Mouse (Mus musculus): ENCODE results near the gene Gm11020. TPM values are rescaled to one million over a fixed set of nuclear protein-coding genes. Genes with fewer than 3 reads are reported as not detected.
A peak's percentile ranks its signal among the peaks of the same experiment; 100 is the strongest.
"Not testable (repeated sequence)": the region's sequence is repeated elsewhere in the genome, so short reads cannot be mapped to it uniquely, and the experiment has no call there.

Gene Gm11020
- polyA plus RNA-seq, 1 experiment from 2014 or later: not detected

DNA sequence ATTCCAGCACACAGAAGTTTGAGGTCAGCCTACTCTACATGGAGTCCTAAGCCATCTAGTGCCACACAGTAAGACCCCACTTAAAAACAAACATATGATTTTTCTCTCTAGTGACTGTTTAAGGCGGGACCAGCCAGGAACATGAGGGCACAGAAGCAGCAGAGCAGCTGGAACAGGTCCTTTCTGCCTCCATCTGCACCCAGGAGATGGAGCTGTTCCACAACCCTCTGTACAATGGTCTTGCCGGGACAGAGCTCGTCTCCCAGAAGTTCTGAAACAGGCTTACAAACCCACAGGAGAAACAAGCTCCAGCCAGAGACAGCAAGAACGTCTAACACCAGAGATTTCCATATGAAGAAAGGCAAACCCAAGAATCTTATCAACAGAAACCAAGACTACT is 8.1 kb upstream of the Gm11020 start:
- Histone ChIP-seq H3K27me3 (ENCODE audit: insufficient read depth, low read length) (no peaks in the 10 kb centered on the region), H3K36me3 (ENCODE audit: insufficient read depth) (no peaks in the 10 kb centered on the region), H3K27ac (ENCODE audit: low read depth) (no peak overlapping the region), H3K9ac (no peak overlapping the region), H3K4me1 (ENCODE audit: insufficient read depth) (no peaks in the 10 kb centered on the region), H3K4me3 (ENCODE audit: low read depth, low read length) (no peak overlapping the region), H3K9me3 (ENCODE audit: low read depth, low read length) (no peaks in the 10 kb centered on the region), H3K4me2 (no peak overlapping the region)
- 0 out of 2 replicates have a peak, but pooled peaks have one; percentile 30 for TF ChIP-seq CTCF (IDR thresholded peaks at IDR 0.05; ENCODE audit: low read depth)
- no peak for ATAC-seq (ENCODE audit: insufficient read depth)
- WGBS: 61% methylated on average over 4 of the region's 4 CpGs
- DNase-seq: peak; percentile 20

DNA sequence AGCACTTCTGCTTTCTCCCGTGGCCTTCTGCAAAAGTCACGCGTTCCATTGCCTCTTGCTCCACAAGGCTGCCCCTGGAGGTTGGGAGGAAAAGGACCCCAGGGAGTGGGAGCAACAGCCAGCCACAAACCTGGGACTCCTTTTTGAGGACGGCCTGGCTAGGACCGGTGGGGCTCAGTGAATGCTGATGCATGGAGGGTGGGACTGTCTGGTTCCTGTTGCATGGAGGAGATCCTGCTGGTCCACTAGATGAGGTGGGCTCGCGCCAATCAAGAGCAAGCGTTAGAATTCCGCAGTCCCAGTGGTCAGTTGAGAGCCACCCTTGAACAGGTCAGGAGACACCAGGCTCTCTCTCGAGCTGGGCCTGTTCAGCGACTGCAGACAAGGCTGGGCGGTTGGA is 563 bp downstream of the Gm11020 start, which contains the start of gene Cmtm2b:
TSS of gene Cmtm2b (plus strand) at position 301 of the 400 bp plus-strand sequence.
- ATAC-seq (ENCODE audit: insufficient read depth); H3K4me3 ChIP-seq (ENCODE audit: low read depth, low read length); H3K9ac ChIP-seq; H3K9me3 ChIP-seq (ENCODE audit: low read depth, low read length); H3K4me2 ChIP-seq; H3K27ac ChIP-seq (ENCODE audit: low read depth); H3K36me3 ChIP-seq (ENCODE audit: insufficient read depth); DNase-seq; H3K4me1 ChIP-seq (ENCODE audit: insufficient read depth); H3K27me3 ChIP-seq (ENCODE audit: insufficient read depth, low read length): not testable (repeated sequence)
- 84% methylated on average over 10 of the region's 12 CpGs for WGBS

DNA sequence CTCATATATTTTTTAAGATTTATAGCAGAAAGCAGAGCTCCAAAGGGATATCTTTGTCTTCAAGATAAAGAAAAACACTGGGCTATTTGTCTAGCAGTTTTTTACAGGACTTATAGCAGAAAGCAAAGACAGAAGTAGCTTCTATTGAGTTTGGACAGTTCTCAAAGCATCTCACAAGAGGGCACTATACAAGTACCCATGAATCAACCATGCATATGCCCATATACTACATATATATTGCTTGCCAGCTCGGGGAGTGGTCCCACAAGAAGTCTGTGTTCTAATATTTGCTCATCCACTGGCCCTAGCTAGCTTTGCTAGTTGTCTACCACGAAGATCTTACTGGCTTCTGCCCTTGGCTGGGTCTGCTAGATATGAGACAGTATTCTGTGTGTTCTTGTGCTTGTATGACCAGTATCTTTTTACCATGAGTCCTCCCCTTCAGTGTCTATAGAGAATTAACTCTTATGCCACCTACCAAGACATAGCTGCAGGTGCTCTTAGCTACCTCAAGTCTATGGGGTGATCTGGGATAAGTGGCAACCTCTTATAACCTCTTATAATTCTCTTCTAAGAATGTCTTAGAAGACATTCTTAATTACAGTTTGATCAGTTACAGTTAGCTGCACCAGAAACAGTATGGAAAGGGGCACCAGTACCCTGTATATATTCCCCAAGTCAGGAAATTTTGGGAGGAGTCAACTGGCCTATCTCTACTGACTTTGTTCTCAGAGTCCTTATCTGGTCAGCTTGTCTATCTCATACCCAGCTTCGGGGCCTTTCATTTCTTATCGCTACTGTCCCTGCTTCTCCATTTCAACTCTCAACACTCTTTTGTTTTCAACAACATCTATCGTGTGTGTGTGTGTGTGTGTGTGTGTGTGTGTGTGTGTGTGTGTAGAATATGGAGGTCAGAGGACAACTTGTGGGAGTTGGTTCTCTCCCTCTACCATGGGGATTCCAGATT is 11.6 kb downstream of the Gm11020 start:
- no peak for TF ChIP-seq CTCF (IDR thresholded peaks at IDR 0.05; ENCODE audit: low read depth)
- ATAC-seq (ENCODE audit: insufficient read depth): no peak
- Histone ChIP-seq H3K4me3 (ENCODE audit: low read depth, low read length) (no peak overlapping the region), H3K9me3 (ENCODE audit: low read depth, low read length) (no peaks in the 10 kb centered on the region), H3K27ac (ENCODE audit: low read depth) (no peak overlapping the region), H3K36me3 (ENCODE audit: insufficient read depth) (no peaks in the 10 kb centered on the region), H3K9ac (no peak overlapping the region), H3K27me3 (ENCODE audit: insufficient read depth, low read length) (no peaks in the 10 kb centered on the region), H3K4me2 (no peak overlapping the region), H3K4me1 (ENCODE audit: insufficient read depth) (no peaks in the 10 kb centered on the region)
- WGBS: 63% methylated on average over 5 of the region's 5 CpGs
- DNase-seq: no peak

DNA sequence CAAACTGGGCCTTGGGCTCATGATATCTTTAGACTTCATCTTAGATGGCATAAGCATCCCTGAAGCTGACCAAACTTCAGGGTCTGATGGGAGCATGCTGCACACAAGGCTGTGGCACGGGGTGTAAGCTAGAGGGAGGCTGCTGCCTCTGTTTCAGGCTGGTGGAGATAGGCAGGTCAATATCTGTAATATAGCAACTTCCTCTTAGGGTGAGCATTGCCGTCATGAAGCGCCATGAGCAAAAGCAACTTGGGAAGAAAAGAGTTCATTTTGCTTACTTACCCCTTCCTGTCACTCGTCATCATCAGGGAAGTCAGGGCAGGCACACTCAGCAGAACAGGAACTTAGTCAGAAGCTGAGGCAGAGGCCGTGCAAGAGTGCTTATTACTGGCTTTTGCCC is 12.4 kb downstream of the Gm11020 start:
- DNase-seq: no peak
- Histone ChIP-seq H3K4me1 (ENCODE audit: insufficient read depth) (no peaks in the 10 kb centered on the region), H3K4me3 (ENCODE audit: low read depth, low read length) (no peak overlapping the region), H3K27me3 (ENCODE audit: insufficient read depth, low read length) (no peaks in the 10 kb centered on the region), H3K9ac (no peak overlapping the region), H3K4me2 (no peak overlapping the region), H3K27ac (ENCODE audit: low read depth) (no peak overlapping the region), H3K9me3 (ENCODE audit: low read depth, low read length) (no peaks in the 10 kb centered on the region), H3K36me3 (ENCODE audit: insufficient read depth) (no peaks in the 10 kb centered on the region)
- no peak for ATAC-seq (ENCODE audit: insufficient read depth)
- 50% methylated on average over 5 of the region's 5 CpGs for WGBS
- TF ChIP-seq CTCF (IDR thresholded peaks at IDR 0.05; ENCODE audit: low read depth): no peak

GRCm38 (mm10) chr8:104334196-104334595 is 12.8 kb downstream of the Gm11020 start:
- H3K27me3 ChIP-seq (ENCODE audit: insufficient read depth, low read length): no peaks in the 10 kb centered on the region
- H3K4me2 ChIP-seq: no peak overlapping the region
- no peaks in the 10 kb centered on the region for H3K36me3 ChIP-seq (ENCODE audit: insufficient read depth)
- DNase-seq (no peak), ATAC-seq (ENCODE audit: insufficient read depth) (no peak)
- no peak overlapping the region for H3K27ac ChIP-seq (ENCODE audit: low read depth)
- H3K4me1 ChIP-seq (ENCODE audit: insufficient read depth): no peaks in the 10 kb centered on the region
- H3K4me3 ChIP-seq (ENCODE audit: low read depth, low read length): no peak overlapping the region
- TF ChIP-seq CTCF (IDR thresholded peaks at IDR 0.05; ENCODE audit: low read depth): no peak
- no peak overlapping the region for H3K9ac ChIP-seq
- no peaks in the 10 kb centered on the region for H3K9me3 ChIP-seq (ENCODE audit: low read depth, low read length)
- WGBS: 69% methylated on average over 1 of the region's 1 CpGs

GRCm38 (mm10) chr8:104336806-104337205 is 15.4 kb downstream of the Gm11020 start:
- WGBS: 76% methylated on average over 1 of the region's 1 CpGs
- no peak for TF ChIP-seq CTCF (IDR thresholded peaks at IDR 0.05; ENCODE audit: low read depth)
- Histone ChIP-seq H3K27ac (ENCODE audit: low read depth) (no peak overlapping the region), H3K9me3 (ENCODE audit: low read depth, low read length) (no peaks in the 10 kb centered on the region), H3K4me1 (ENCODE audit: insufficient read depth) (no peaks in the 10 kb centered on the region), H3K4me3 (ENCODE audit: low read depth, low read length) (no peak overlapping the region), H3K36me3 (ENCODE audit: insufficient read depth) (no peaks in the 10 kb centered on the region), H3K27me3 (ENCODE audit: insufficient read depth, low read length) (no peaks in the 10 kb centered on the region), H3K4me2 (no peak overlapping the region), H3K9ac (no peak overlapping the region)
- no peak for DNase-seq
- ATAC-seq (ENCODE audit: insufficient read depth): no peak

DNA sequence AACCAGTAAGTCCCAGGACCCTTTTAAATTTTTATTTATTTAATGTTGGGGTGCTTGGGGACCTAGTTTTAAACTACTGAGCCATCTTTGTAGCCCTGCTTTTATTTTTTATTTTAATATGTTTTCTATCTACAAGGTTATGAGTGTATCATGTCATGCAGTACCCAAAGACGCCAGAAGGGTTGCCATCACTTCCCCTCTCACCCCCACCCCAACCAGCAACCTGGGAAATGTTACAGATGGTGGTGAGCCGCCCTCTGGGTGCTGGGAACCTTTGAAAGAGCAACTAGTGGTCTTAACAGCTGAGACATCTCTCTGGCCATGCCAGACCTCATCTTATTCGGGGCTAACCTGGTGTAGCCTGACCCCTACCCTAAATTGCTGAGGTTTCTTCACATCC is 16.5 kb downstream of the Gm11020 start:
- 44% methylated on average over 3 of the region's 3 CpGs for WGBS
- Histone ChIP-seq H3K4me3 (ENCODE audit: low read depth, low read length) (no peak overlapping the region), H3K27me3 (ENCODE audit: insufficient read depth, low read length) (no peaks in the 10 kb centered on the region), H3K4me1 (ENCODE audit: insufficient read depth) (no peaks in the 10 kb centered on the region), H3K9ac (no peak overlapping the region), H3K4me2 (no peak overlapping the region), H3K27ac (ENCODE audit: low read depth) (no peak overlapping the region), H3K9me3 (ENCODE audit: low read depth, low read length) (no peaks in the 10 kb centered on the region), H3K36me3 (ENCODE audit: insufficient read depth) (no peaks in the 10 kb centered on the region)
- DNase-seq (no peak), ATAC-seq (ENCODE audit: insufficient read depth) (no peak)
- TF ChIP-seq CTCF (IDR thresholded peaks at IDR 0.05; ENCODE audit: low read depth): peak; percentile 19; the same call in 1 of the 2 replicates
